Mouse (Mus musculus) intestine, postnatal 0 days (tissue): ENCODE data around the gene Aen. TPM values are rescaled to one million over a fixed set of nuclear protein-coding genes. Genes with fewer than 3 reads are reported as not detected.

Experiments
- ATAC-seq: fragments of 200-750 bp; cut with Nextera tagmentation; 2 replicates; pipeline ENCODE4 v1.8.0; 2017; ENCODE audit warnings: mild to moderate bottlenecking, moderate TSS enrichment, moderate library complexity
- H3K27ac ChIP-seq: fragments of 300-500 bp; sonication (generic); 2 replicates; pipeline ENCODE4 v1.5.1; 2014; ENCODE audit warnings: mild to moderate bottlenecking, low read depth, low read length, moderate library complexity
- H3K27me3 ChIP-seq: fragments of 300-500 bp; sonication (generic); replicated peaks from 2 replicates; pipeline ENCODE4 v1.6.1; 2014; ENCODE audit warnings: low read length, mixed read lengths; ENCODE audit not compliant: control insufficient read depth, insufficient read depth
- H3K36me3 ChIP-seq: fragments of 300-500 bp; sonication (generic); 2 replicates; pipeline ENCODE4 v1.6.1; 2014; ENCODE audit warnings: mild to moderate bottlenecking, moderate library complexity; ENCODE audit not compliant: control insufficient read depth, insufficient read depth
- H3K4me1 ChIP-seq: fragments of 300-500 bp; sonication (generic); replicated peaks from 2 replicates; pipeline ENCODE4 v1.6.1; 2014; ENCODE audit warnings: antibody characterized with exemption, low read length, mixed read lengths; ENCODE audit not compliant: control insufficient read depth, insufficient read depth
- H3K4me2 ChIP-seq: fragments of 300-500 bp; sonication (generic); replicated peaks from 2 replicates; pipeline ENCODE4 v1.6.1; 2014; ENCODE audit warnings: low read depth, mild to moderate bottlenecking, moderate library complexity
- H3K4me3 ChIP-seq: fragments of 300-500 bp; sonication (generic); 2 replicates; pipeline ENCODE4 v1.5.1; 2014; ENCODE audit warnings: low read depth, low read length
- H3K9ac ChIP-seq: fragments of 300-500 bp; sonication (generic); 2 replicates; pipeline ENCODE4 v1.6.1; 2014; ENCODE audit warnings: mild to moderate bottlenecking, low read depth, low read length
- H3K9me3 ChIP-seq: fragments of 300-500 bp; sonication (generic); 2 replicates; pipeline ENCODE4 v1.6.1; 2016; ENCODE audit warnings: mixed run types; ENCODE audit not compliant: control insufficient read depth
- CTCF ChIP-seq: sonication (generic); IDR thresholded peaks from 2 replicates; pipeline ENCODE4 v1.5.1; 2016; ENCODE audit warnings: low read depth, mild to moderate bottlenecking, control low read depth, antibody characterized with exemption, moderate library complexity
- WGBS: fragments of 180-500 bp; shearing (Covaris S2); extraction: QIAGEN DNeasy Blood & Tissue Kit; methylation state at CpG from one replicate; pipeline ENCODE4 v1.1.7; 2014; 5-methylcytosine and 5-hydroxymethylcytosine counted together
- polyA plus RNA-seq: library from polyadenylated mRNA; unstranded; fragments of >200 nt; fragmentation: Nextera tagmentation; extraction: Ambion mirVana; gene quantifications from 2 replicates; pipeline ENCODE4 v1.2.1, GENCODE M21; 2015

Aen gene
- polyA plus RNA-seq, 1 experiment from 2014 or later: 19.7 TPM

DNA sequence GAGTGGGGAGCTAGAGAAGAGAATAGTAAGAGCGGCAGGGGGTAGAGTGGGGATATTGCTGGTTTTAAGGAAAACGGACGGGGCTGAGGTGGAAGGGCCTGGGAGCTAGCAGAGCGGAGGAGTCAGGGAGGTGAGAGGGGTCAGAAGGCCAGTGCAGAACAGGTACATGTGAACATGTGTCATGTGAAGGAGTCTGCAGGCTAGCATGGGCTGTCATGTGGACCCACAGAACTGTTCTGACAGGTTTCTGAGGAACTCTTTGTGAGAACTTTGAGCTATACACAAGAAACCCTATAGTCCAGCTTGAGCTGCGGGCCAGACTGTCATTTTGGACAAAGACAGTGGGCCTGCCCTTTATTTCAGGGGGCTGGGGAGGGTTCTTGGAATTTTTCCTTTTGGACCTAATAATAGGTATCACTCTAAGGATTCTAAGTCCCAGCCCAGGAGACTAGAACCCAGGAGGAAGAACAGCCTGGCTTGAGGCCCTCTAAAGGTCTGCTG is 17.4 kb downstream of the Aen start, which contains the start of gene Isg20:
Isg20 (plus strand) TSS at position 451 of the 501 bp plus-strand sequence.
- Histone ChIP-seq H3K9ac (peak within 1 kb of the TSS; percentile 38; the same call in 1 of the 2 replicates), H3K9me3 (no peaks in the 10 kb centered on the region), H3K4me3 (peak within 1 kb of the TSS; percentile 47), H3K27me3 (no peaks in the 10 kb centered on the region), H3K4me2 (peak within 1 kb of the TSS; percentile 72), H3K4me1 (0 out of 2 replicates have a peak, but pooled peaks cover 3% of the 10 kb centered on the region), H3K27ac (no peak within 1 kb of the TSS; the same call in 1 of the 2 replicates), H3K36me3 (no peaks in the 10 kb centered on the region; the same call in 1 of the 2 replicates)
- ATAC-seq: no peak; the same call in 1 of the 2 replicates
- no peak for TF ChIP-seq CTCF
- 73% methylated on average over 5 of the region's 5 CpGs for WGBS

DNA sequence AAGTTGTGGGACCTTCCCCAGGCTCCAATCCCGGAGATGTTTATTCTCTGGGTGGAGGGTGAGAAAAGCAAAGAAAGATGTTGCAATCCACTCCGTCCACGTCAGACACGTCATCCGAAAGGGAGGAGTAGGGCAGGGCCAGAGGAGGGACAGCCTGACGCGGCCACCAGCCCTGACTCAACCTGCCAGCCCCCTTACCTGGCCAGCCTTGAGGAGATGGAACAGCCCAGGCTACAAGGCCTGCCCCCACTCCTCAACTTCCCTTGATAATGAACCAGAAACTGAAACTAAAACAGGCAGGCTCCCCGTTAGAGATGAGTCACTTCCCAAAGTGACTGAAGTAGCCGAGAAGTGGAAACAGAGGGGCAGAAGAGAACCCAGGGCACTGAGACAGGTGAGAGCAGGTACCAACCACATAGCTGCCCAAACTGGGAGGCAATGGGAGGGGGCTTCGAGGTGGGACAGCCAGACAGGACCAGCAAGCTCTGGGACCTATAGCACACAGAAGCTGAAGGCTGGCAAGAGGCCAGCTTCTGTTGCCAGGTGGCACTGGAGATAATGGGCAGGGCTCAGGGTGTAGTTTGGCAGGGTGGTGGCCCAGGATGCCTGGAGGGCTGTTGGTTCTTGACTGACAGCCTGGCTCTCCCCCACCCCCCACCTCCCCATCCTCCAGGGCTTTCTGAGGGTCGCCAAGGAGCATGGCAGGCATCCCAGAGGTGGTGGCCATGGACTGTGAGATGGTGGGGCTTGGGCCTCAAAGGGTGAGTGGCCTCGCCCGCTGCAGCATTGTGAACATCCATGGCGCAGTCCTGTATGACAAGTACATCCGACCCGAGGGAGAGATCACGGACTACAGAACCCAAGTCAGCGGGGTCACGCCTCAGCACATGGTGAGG is 18.2 kb downstream of the Aen start:
- Histone ChIP-seq H3K9ac (peak overlapping the region; percentile 38; the same call in 1 of the 2 replicates), H3K27ac (no peak overlapping the region)

DNA sequence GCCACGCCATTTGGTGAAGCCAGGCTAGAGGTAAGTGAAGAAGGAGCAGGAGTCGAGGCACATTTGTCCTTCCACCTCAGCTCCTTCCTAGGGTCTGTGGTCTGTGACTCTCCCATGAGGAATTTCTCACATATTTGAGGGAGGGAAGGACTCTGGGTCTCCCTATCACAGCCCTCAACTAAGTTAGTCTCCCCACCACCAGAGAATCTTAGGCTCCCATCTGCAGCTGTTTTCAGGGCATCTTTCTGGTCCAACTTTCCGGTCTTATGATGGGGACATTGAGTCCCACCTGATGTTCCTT is 18.8 kb downstream of the Aen start:
- 75% methylated on average over 3 of the region's 3 CpGs for WGBS
- ATAC-seq: no peak
- Histone ChIP-seq H3K4me2 (no peak overlapping the region), H3K27me3 (no peaks in the 10 kb centered on the region), H3K4me3 (no peak overlapping the region), H3K36me3 (no peaks in the 10 kb centered on the region; the same call in 1 of the 2 replicates), H3K4me1 (0 out of 2 replicates have a peak, but pooled peaks cover 3% of the 10 kb centered on the region), H3K27ac (no peak overlapping the region), H3K9me3 (no peaks in the 10 kb centered on the region), H3K9ac (no peak overlapping the region)
- no peak for TF ChIP-seq CTCF

More for the DNA sequence above, 18.2 kb downstream of the Aen start:
- Histone ChIP-seq H3K4me3 (peak overlapping the region; percentile 47), H3K9me3 (no peaks in the 10 kb centered on the region), H3K27me3 (no peaks in the 10 kb centered on the region), H3K4me2 (peak overlapping the region; percentile 72), H3K4me1 (0 out of 2 replicates have a peak, but pooled peaks cover 3% of the 10 kb centered on the region), H3K36me3 (no peaks in the 10 kb centered on the region; the same call in 1 of the 2 replicates)
- TF ChIP-seq CTCF: no peak
- ATAC-seq: peak; percentile 85
- 48% methylated on average over 19 of the region's 19 CpGs for WGBS

DNA sequence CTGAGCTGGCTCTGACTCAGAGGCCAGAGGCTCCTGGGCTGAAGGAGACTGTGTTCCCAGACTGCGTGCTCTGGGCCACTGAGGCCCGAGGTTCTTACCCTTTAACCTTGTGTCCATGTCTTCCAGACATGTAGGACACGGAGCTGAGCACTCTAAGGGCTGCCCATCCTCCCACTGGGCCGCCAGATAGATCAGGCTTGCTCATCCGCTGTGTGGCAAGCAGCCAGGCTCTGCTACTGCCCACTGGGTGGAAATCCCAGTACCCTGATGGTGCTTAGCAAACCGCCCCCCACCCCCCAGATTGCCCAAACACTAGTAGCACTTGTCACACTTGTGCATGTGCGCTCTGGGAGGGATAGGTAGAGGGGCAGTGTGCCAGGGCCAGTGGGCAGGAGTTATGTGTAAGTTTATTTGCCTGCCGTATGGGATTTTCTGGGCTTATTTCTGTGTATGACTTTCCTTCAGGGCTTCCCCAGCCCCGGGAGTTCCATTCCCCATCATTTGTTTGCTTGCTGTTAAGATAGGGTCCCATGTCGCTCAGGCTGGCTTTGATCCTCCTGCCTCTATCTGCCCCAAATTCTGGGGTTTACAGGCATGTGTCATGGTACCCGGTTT is 19.3 kb downstream of the Aen start:
- Histone ChIP-seq H3K4me2 (no peak overlapping the region), H3K27me3 (no peaks in the 10 kb centered on the region), H3K9me3 (no peaks in the 10 kb centered on the region), H3K27ac (no peak overlapping the region), H3K36me3 (no peaks in the 10 kb centered on the region), H3K9ac (no peak overlapping the region), H3K4me3 (no peak overlapping the region), H3K4me1 (0 out of 2 replicates have a peak, but pooled peaks cover 3% of the 10 kb centered on the region)
- ATAC-seq: no peak
- 83% methylated on average over 11 of the region's 11 CpGs for WGBS
- TF ChIP-seq CTCF: no peak

DNA sequence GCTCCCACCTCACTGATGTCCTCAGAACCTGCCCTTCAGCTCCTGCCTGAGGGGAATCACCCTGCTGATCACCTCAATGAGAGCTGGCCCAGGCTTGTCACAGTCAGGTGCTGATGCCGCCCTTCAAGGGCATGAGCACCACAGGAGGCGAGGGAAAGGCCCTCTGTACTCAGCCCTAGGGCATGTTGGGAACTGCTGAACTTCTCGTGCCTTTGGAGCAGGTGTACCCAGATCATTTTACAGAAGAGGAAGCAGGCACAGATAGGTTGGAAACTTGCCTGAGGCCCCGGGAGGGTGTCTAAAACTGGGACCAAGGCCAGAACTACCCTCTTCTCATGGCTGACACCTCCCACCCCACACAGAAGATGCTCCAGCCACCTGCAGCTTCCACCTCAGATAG is 23.0 kb downstream of the Aen start:
- no peak overlapping the region for H3K27ac ChIP-seq
- 50% methylated on average over 4 of the region's 4 CpGs for WGBS

DNA sequence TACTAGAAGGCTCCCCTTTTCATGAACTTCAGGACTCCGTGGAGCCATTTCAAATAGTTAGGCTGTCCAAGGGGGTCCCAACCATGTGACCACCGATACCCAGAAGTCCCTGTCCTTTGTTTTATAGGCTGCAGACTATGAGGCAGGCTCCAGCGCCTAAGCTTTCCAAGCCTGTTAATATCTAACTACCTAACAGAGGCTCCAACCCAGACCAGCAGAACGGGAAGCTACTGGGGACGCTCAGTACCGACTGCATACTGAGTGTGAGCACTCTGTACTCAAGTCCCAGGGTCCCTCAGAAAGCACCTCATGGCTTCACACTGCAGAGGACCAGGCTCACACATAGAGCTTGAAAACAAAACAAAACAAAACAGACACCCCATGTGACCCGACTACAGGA is 26.9 kb downstream of the Aen start:
- 40% methylated on average over 7 of the region's 7 CpGs for WGBS
- TF ChIP-seq CTCF: no peak
- ATAC-seq: no peak

More for the DNA sequence above, 23.0 kb downstream of the Aen start:
- H3K36me3 ChIP-seq: no peaks in the 10 kb centered on the region
- TF ChIP-seq CTCF: no peak
- H3K9me3 ChIP-seq: no peaks in the 10 kb centered on the region
- no peak overlapping the region for H3K4me2 ChIP-seq
- 0 out of 2 replicates have a peak, but pooled peaks cover 2% of the 10 kb centered on the region for H3K4me1 ChIP-seq
- ATAC-seq: no peak
- H3K27me3 ChIP-seq: no peaks in the 10 kb centered on the region
- no peak overlapping the region for H3K4me3 ChIP-seq
- no peak overlapping the region for H3K9ac ChIP-seq

More for the DNA sequence above, 26.9 kb downstream of the Aen start:
- Histone ChIP-seq H3K9ac (no peak overlapping the region), H3K27me3 (no peaks in the 10 kb centered on the region), H3K9me3 (no peaks in the 10 kb centered on the region), H3K4me3 (no peak overlapping the region), H3K4me2 (no peak overlapping the region), H3K36me3 (no peaks in the 10 kb centered on the region), H3K4me1 (0 out of 2 replicates have a peak, but pooled peaks cover 2% of the 10 kb centered on the region), H3K27ac (no peak overlapping the region)
